Mouse (Mus musculus) kidney, adult 2 months (tissue): ENCODE measurements around the gene Acbd4.

Experiments
- CTCF ChIP-seq: fragments of 200-500 bp; conservative IDR thresholded peaks from 2 replicates; pipeline ENCODE4 v1.5.1; 2011; ENCODE audit warnings: low read depth, mild to moderate bottlenecking, control low read depth, low read length, moderate library complexity, mixed read lengths; ENCODE audit not compliant: insufficient read depth, insufficient read length
- POLR2A ChIP-seq: fragments of 200-500 bp; IDR thresholded peaks from one replicate; pipeline ENCODE4 v1.6.1; 2011; ENCODE audit warnings: low read depth, low read length, control low read depth

GRCm38 (mm10) chr11:103141944-103142255 lies 40.4 kb downstream of the Acbd4 start:
- TF ChIP-seq CTCF = no peak
- TF ChIP-seq POLR2A = no peak
